Mouse (Mus musculus): ENCODE results near the gene Acacb. TPM values are rescaled to one million over a fixed set of nuclear protein-coding genes. Genes with fewer than 3 reads are reported as not detected.

Acacb gene
- total RNA-seq, 2 experiments from 2014 or later, result 0.28 to 2.2 TPM

- no peak for ATAC-seq (replicated peaks; ENCODE audit: low FRiP score, low TSS enrichment, poor library complexity, severe bottlenecking)
These were observed 143.7 kb downstream of the Acacb start for GRCm38 (mm10) chr5:114290004-114290403.

- peak; percentile 46 for ATAC-seq (replicated peaks; ENCODE audit: low FRiP score, low TSS enrichment, poor library complexity, severe bottlenecking)
These were observed 150.6 kb downstream of the Acacb start for GRCm38 (mm10) chr5:114296693-114297631.

GRCm38 (mm10) chr5:114298212-114298894 is 152.0 kb downstream of the Acacb start:
- no peak for ATAC-seq (replicated peaks; ENCODE audit: low FRiP score, low TSS enrichment, poor library complexity, severe bottlenecking)

GRCm38 (mm10) chr5:114299156-114299855 is 153.0 kb downstream of the Acacb start:
- no peak for ATAC-seq (replicated peaks; ENCODE audit: low FRiP score, low TSS enrichment, poor library complexity, severe bottlenecking)

GRCm38 (mm10) chr5:114299883-114300610 is 153.7 kb downstream of the Acacb start:
- ATAC-seq (replicated peaks; ENCODE audit: low FRiP score, low TSS enrichment, poor library complexity, severe bottlenecking), result no peak

Other genes with a start within 250 kb of the Acacb start
- 56.5 and 80.4 TPM in 2 replicates for gene Coro1c, start 237.8 kb upstream of the Acacb start, total RNA-seq (2014; fragmentation: Nextera tagmentation)
- 75.7 and 78.0 TPM in 2 replicates for gene Coro1c, start 237.8 kb upstream of the Acacb start, total RNA-seq (2017)
- 12.5 and 20.6 TPM in 2 replicates for gene Ssh1, start 152.6 kb upstream of the Acacb start, total RNA-seq (2014; fragmentation: Nextera tagmentation)
- 3.7 and 5.1 TPM in 2 replicates for gene Ssh1, start 152.6 kb upstream of the Acacb start, total RNA-seq (2017)
- gene Dao, start 142.8 kb upstream of the Acacb start, total RNA-seq (2014; fragmentation: Nextera tagmentation), result not detected in 2 replicates
- not detected in 2 replicates for gene Dao, start 142.8 kb upstream of the Acacb start, total RNA-seq (2017)
- gene Usp30, start 81.1 kb upstream of the Acacb start, total RNA-seq (2014; fragmentation: Nextera tagmentation), result 5.7 and 11.0 TPM in 2 replicates
- gene Usp30, start 81.1 kb upstream of the Acacb start, total RNA-seq (2017), result 3.5 and 12.2 TPM in 2 replicates
- gene Svop, start 55.0 kb upstream of the Acacb start, total RNA-seq (2014; fragmentation: Nextera tagmentation), result not detected in 2 replicates
- not detected in 2 replicates for gene Svop, start 55.0 kb upstream of the Acacb start, total RNA-seq (2017)
- 11.5 and 13.4 TPM in 2 replicates for gene Alkbh2, start 18.3 kb upstream of the Acacb start, total RNA-seq (2014; fragmentation: Nextera tagmentation)
- 2.1 and 9.6 TPM in 2 replicates for gene Alkbh2, start 18.3 kb upstream of the Acacb start, total RNA-seq (2017)
- gene Ung, start 16.1 kb upstream of the Acacb start, total RNA-seq (2014; fragmentation: Nextera tagmentation), result 31.8 and 32.9 TPM in 2 replicates
- 26.4 and 28.8 TPM in 2 replicates for gene Ung, start 16.1 kb upstream of the Acacb start, total RNA-seq (2017)
- not detected in 2 replicates for gene Foxn4, start 127.3 kb downstream of the Acacb start, total RNA-seq (2014; fragmentation: Nextera tagmentation)
- not detected in 2 replicates for gene Foxn4, start 127.3 kb downstream of the Acacb start, total RNA-seq (2017)
- gene Myo1h, start 142.6 kb downstream of the Acacb start, total RNA-seq (2014; fragmentation: Nextera tagmentation), result 0.79 and 2.6 TPM in 2 replicates
- gene Myo1h, start 142.6 kb downstream of the Acacb start, total RNA-seq (2017), result 0.33 and 0.34 TPM in 2 replicates
- 33.3 and 36.1 TPM in 2 replicates for gene Kctd10, start 234.0 kb downstream of the Acacb start, total RNA-seq (2014; fragmentation: Nextera tagmentation)
- gene Kctd10, start 234.0 kb downstream of the Acacb start, total RNA-seq (2017), result 38.8 and 45.1 TPM in 2 replicates
- 39.5 and 50.3 TPM in 2 replicates for gene Ube3b, start 234.1 kb downstream of the Acacb start, total RNA-seq (2014; fragmentation: Nextera tagmentation)
- 16.6 and 17.3 TPM in 2 replicates for gene Ube3b, start 234.1 kb downstream of the Acacb start, total RNA-seq (2017)

Measured in megakaryocyte-erythroid progenitor cell, adult 5-6 weeks (primary cell).